Mouse (Mus musculus): ENCODE results near the gene Ano1.

Ano1 gene

DNA sequence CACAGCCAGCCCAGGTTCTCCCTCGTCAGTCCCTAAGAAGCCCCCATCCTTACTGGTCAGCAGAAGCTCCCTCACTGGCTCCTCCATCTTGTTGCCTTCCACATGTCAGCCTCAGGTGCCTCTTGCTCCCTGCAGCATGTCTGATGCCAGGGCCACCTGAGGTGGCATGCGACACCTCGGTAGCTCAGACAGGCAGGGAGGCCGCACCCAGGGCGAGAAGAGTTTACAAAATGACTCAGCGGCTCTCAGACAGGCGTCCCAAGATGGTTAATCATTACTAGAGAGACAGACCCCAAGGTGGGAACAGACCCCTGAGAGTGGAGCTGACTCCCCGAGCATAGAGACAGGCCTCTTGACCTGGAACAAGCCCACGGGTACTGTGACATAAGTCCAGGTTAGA, at the start of gene Ano1:
Ano1 (minus strand) TSS at position 142 of the 400 bp plus-strand sequence.
- DNase-seq: no peak

GRCm38 (mm10) chr7:144798471-144798870, 46.7 kb upstream of the Ano1 start:
- DNase-seq: peak; percentile 35

- no peak for DNase-seq
These were observed 45.4 kb upstream of the Ano1 start for GRCm38 (mm10) chr7:144796986-144797735.

- no peak for DNase-seq
These were observed 44.3 kb upstream of the Ano1 start for GRCm38 (mm10) chr7:144795976-144796474.

- no peak for DNase-seq
These were observed 41.5 kb upstream of the Ano1 start for GRCm38 (mm10) chr7:144793296-144793695.

DNA sequence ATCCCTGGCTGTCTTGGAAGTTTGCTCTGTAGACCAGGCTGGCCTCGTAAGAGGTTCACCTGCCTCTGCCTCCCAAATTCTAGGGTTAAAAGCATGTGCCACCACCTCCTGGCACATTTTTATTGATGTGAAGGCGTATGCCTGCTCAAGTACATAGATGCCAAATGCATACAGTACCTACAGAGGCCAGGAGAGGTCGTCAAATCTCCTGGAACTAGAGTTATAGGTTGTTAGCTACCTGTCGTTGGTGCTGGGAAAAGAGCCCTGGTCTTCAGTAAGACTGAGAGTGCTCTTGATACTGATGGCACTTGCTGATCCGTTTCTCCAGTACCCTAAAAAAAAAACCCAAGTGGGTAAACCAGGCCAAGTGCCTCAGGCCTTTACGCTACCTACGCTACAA, 39.7 kb upstream of the Ano1 start:
- DNase-seq: no peak

DNA sequence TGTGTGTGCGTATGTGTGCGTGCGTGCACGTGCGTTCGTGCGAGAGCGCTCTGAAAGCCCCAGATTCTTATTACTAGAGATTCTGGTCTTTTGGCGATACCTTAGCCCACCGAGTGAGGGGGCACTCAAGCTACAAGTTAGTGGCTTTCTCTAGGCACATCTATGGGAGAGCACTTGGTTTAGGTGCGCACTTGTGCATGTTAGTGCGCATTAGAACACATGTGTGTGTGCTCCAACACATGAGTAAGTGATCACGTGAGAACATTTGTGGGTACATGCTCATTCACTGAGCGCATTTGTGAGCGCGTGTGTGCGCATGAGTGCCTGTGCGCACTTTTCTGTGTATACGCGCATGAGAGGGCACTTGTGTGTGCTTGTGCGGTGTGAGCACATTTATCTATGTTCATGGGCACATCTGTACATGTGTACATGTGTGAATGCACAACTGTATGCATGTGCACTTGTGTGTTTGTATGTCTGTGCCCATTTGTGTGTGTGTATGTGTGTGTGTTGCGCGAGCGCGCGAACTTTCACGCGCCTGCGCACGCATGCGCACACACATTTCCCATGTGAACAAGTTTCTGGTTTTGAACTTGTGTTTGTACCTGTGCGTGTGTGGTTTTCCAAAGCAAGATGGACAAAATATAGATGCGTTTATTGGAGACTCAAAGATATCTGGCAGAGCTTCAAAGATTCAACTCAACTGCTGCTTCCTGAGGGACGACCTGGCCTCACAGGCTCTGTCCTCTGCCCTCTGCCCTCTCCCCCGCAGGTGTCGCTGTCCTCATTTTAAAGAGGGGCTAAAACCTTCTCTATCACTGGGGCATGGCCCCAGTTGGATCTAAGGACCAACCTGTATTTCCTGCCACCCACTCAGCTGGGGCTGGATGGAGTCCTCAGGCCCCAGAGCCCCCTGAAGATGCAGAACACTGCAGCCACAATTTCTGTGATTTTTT, 38.1 kb upstream of the Ano1 start:
- DNase-seq: peak; percentile 67

- DNase-seq: peak; percentile 88
These were observed 36.9 kb upstream of the Ano1 start for GRCm38 (mm10) chr7:144788631-144789030.

DNA sequence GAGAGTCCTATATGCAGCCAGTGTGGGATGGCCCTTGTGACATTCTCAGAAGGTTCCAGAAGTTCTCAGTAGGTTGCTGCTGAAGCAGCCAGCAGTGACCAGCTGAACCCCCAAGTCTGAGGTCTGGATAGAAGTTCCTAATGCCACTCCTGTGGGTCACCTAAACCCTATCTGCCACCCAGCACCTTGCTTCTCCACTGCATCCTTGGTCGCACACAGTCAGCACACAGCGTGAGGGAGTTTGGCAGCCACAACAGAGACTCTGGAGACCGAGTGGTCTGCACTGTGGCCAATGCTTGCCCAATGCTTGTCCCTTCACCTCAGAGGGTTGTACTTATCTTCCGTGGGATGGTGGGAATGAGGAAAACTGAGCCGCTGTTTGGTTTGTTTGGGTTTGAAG, 35.7 kb upstream of the Ano1 start:
- peak; percentile 64 for DNase-seq

- peak; percentile 93 for DNase-seq
These were observed 34.8 kb upstream of the Ano1 start for GRCm38 (mm10) chr7:144786571-144786970.

GRCm38 (mm10) chr7:144784176-144784575, 32.4 kb upstream of the Ano1 start:
- DNase-seq: peak; percentile 77

DNA sequence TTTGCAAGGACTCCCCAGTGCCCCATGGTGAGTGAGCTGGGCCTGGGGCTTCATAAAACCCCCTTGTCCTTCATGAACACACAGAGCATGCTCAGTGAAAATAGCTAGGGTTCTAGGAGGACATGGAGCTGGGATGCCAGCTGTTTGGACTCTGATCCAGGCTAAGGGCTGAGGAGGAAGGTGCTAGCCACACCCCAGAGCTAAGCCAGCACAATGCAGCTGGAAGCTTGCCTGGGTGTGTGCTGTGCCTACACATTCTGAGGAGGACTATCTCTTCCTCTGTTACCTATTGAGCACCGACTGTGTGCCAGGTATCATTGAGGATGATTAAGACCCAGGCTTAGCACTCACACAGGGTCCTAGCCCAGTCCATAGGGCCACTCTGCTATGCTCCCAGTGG, 30.6 kb upstream of the Ano1 start:
- peak; percentile 63 for DNase-seq

DNA sequence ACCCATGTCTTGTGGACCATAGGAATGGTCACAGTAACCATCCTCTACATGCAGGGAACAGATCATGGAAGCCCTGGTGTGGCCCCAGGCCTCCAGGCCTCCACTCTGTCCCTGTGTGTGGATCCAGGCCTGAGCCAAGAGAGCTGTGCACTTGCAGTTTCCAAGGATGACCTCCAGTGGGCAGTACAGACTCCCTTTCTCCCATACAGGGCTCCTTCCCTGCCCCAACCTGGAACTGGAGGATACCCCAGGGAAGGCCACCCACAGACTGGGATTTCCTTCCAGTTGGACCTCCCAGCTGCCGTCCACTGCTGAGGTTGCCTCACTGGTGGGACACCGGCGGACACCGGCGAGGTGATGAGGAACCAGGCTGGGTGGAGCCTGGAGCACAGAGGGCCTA, 29.6 kb upstream of the Ano1 start:
- peak; percentile 71 for DNase-seq

DNA sequence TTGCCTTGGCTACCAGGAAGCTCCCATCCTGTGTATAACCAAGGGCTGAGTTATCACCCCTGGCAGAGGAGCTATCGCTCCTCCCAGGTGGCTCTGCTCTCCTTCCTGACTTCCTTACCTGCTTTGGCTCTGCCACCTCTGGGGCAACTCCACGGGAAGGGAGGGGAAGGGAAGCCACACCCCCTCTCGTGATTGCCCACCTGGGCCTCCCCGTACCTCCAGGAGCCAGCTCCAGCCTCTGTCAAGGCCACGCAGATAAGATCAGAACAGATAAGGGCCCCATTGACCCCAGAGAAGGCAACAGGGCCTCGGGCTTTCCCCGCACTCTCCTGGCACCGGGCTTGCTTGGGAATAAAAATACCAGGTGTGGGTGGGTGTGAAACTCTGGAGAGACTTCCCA, 28.4 kb upstream of the Ano1 start:
- DNase-seq: no peak

DNA sequence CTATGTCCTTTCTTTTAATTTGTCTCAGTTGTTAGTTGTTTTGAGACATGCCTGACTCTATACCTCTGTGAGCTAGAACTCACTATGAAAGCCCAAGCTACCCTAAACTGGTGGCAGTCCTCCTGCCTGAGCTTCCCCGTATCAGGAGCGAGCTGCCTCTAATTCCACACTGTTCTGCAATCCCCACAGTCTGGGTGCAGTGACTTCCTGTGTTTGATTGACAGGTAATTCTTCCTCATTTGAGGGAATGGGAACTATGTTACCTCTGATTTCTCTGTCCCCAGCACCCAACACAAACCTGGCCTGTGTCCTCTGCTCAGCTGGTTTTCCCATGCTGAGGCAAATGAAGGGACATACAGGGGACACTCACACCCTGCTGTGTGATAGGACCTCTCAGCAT, 27.9 kb upstream of the Ano1 start:
- DNase-seq: no peak

- no peak for DNase-seq
These were observed 26.0 kb upstream of the Ano1 start for GRCm38 (mm10) chr7:144777805-144778204.

DNA sequence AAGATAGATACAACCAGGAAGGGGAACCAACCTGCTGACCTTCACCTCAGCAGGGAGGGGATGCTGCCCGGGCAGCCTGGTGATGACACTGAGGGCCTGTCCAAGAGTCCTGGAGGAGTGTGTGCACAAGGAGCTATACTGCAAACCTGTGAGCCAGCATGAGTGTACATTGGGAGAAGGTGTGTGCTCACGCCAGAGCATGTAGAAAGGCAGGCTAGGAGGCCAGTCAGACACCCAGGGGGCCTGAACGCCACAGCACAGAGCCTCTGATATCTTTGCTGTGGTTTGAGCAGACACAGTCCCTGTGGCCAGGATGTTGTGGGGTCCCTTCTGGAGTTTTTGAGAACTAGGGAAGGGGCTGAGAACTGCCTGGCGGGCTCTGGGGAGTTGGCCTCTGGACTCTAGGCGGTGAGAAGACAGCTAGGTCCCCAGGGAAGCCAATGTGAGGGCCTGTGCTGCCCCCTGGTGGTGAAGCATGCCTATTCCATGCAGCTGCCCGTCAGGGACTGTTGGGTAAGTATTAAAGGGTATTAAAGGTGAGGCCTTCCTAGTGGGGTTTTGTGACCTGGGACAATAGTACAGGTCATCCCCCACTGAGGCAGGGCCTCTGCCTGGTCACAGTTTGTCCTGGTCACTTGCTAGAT, 24.2 kb upstream of the Ano1 start:
- peak; percentile 93 for DNase-seq

DNA sequence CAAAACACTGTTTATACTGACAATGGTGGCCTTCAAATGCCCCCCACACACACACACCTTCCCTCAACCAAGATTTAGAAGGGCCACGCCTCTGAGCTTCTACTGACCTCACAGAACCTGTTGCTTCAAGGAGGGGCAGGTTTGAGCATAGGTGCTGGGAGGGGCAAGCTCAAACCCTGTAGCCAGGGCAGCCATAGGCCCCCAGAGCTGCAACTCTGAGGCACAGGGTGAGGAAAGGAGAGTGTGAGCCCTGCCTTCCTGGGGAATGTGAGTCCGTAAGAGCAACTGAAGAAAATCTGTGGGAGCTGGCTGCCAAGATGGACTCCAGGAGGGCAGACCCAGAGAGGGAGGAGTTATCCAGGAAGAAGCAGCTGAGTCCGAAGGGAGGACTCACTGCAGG, 23.4 kb upstream of the Ano1 start:
- no peak for DNase-seq

DNA sequence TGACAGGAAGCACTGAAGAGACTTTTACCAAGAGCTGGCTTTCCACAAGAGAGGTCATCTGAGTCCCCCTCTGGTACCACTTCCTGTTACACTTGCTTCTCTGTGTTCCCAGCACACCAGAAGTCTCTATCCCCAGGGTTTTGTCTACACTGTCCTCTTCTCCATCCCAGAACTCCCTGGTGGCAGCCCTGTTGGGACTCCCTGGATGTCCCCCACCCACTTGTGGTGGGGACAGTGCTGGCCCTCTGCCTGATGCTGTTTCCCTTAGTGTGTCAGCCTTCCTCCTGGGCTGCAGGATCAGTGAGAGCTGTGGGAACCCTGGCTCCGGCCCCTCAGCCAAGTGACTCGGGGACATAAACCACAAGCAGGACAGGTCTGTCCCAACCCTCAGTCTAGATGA, 22.5 kb upstream of the Ano1 start:
- DNase-seq: no peak

DNA sequence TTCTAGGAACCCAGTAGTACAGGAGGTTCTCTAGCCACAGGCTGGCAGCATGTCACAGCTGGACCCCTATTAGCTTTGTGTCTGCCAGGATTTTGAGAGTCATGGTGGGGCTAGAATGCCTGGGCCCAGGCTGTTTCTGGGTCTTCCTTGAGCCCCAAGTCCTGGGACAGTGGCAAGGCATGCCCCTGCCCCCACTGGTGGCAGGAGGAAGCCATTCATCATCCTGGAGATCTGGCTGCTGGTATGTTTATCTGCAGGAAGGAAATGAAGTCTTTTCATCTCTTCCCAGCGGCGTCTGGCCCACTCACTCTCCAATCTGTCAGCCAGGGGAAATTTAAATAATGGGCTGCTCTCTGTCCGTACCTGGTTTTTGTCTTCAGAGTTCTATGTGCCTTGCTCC, 18.3 kb upstream of the Ano1 start:
- no peak for DNase-seq

DNA sequence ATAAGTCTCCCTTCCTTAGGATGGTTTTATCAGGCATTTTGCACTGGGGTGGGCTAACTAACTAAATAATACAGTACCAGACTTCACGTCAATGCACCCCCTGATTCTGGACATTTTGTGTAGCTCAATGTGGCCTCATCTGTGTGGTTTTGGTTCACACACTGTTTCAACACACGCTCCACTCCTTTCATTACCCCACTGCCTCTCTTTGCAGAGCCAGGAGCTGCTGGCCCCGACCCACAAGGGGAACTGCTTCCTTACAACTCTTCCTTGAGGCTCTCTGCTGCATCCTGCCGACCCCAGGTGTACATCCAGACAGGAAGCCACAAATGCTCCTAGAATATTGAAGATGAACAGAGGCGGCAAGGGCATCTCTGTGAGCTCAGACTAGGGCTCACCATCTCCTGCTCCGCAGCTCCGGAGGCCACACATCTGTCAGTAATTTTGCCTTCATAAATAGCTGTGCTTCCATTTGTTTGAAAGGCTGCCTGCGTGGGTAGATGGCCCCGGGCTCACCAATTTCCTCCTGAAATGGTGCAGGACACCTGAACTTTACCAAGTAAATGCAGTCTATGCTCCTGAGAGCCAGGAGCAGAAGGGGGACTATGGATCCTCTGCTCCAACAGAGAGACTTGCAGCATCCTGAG, 17.8 kb upstream of the Ano1 start:
- no peak for DNase-seq

DNA sequence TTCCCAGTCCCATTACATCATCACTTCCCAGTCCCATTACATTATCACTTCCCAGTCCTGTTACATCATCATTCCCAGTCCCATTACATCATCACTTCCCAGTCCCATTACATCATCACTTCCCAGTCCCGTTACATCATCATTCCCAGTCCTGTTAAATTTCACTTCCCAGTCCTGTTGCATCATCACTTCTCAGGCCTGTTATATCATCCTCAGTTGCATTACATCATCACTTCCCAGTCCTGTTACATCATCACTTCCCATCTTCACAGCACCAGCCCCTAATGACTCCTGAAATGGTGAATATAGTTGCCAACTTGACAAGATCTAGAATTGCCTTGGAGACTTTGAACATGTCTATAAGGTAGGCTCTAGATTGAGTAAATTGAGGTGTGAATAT, 17.1 kb upstream of the Ano1 start:
- no peak for DNase-seq
